Mouse (Mus musculus): Measurements from ENCODE around the gene Slc8a2. TPM values are rescaled to one million over a fixed set of nuclear protein-coding genes. Genes with fewer than 3 reads are reported as not detected.

Gene Slc8a2
- total RNA-seq, 1 experiment = 3.1 TPM

DNA sequence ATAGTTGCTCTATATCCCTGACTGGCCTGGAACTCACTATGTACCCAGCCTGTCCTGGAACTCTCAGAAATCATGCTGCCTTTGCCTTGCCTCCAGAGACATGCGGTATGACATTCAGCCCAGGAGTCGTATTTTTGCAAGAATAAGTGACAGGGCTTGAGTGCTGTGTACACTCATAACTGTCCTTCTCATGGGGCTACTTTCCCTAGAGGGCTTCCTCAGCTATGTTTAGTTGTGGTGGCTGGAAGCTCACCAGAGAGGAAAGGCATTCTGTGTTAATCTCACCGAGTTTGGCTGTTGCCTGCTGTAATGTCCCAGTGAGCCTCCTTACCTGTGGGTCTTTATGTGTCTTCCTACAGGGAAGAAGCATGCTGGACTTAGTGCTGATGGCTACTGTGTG, 35.0 kb upstream of the Slc8a2 start:
- H3K9me3 ChIP-seq (ENCODE audit: control insufficient read depth, insufficient read depth, low read depth, low read length) = no peaks in the 10 kb centered on the region
- in situ Hi-C loops (cut with MboI; ENCODE audit: low sequenced_read_pairs in 2 of 2, unreplicated experiment in 2 of 2) = no loop called here
- no peak for DNase-seq (ENCODE audit: low read depth, low spot score)
- no peaks in the 10 kb centered on the region for H3K36me3 ChIP-seq (ENCODE audit: control insufficient read depth, insufficient read depth, low read length, poor library complexity, severe bottlenecking)
- no peak overlapping the region for H3K27ac ChIP-seq (ENCODE audit: insufficient read depth, low read depth, low read length, poor library complexity, severe bottlenecking)
- H3K4me1 ChIP-seq (ENCODE audit: control insufficient read depth in 2 of 2, insufficient read depth in 2 of 2, low read length in 2 of 2, poor library complexity in 1 of 2) = peaks cover 3 to 5% of the 10 kb centered on the region in 2 experiments; a peak in 2 of 4 replicates
- TF ChIP-seq HCFC1 (IDR thresholded peaks at IDR 0.05; ENCODE audit: borderline replicate concordance, insufficient read depth, low read length) (no peak), MAFK (IDR thresholded peaks at IDR 0.05; ENCODE audit: insufficient read depth, low read depth, low read length) (no peak), ZC3H11A (IDR thresholded peaks at IDR 0.05; ENCODE audit: borderline replicate concordance, low read depth, low read length) (no peak), CHD2 (IDR thresholded peaks at IDR 0.05; ENCODE audit: low read depth, low read length) (no peak), ZNF384 (IDR thresholded peaks at IDR 0.05; ENCODE audit: low read depth, low read length) (no peak)
- H3K9ac ChIP-seq (ENCODE audit: insufficient read depth, low read depth, low read length, poor library complexity, severe bottlenecking) = no peak overlapping the region
- no peak overlapping the region for H3K4me3 ChIP-seq (ENCODE audit: insufficient read depth in 1 of 2, low read depth in 1 of 2, low read length in 2 of 2, poor library complexity in 1 of 2, severe bottlenecking in 1 of 2)

DNA sequence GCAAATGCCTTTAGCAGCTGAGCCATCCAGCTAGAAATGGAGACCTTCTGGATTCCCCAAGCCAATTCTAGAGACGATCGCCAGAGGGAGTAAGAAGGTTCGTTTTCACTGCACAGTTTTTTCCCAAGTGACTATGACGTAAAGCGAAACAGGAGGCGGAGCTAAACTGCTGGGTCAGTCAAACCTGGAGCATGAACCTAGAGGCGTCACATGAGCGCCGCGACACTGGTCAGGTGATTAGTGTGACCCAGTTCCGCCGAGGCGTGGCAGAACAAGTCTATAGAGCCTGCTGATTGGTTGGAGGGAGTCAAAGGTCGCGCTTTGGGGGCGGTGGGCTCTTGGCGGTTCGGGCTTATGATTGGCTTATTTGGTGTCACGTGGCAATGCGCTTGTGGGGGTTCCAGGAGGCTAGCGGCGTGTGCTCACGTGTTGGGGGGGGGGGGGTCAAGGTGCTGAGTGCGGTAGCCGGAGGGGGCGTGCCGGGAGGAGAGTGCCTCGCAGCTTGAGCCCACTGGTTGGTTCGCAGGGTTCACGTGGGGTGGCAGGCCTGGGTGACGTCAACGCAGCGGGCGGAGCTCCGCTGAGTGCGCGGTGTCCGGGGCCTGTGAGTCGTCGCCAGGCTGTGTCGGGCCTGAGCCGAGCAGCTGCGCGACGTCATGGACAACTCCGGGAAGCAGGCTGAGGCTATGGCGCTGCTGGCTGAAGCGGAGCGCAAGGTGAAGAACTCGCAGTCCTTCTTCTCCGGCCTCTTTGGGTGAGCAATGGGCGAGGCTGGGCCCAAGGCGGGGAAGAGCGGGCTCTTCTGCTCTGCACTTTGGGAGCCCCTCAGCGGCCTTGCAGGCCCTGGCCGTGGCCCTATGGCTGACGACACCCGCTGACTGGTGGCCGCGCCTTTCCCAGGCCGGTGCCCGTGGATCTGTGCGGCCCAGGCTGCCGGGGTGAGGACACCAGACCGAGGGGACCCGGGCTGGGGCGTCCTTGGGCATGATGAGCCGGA, 31.3 kb upstream of the Slc8a2 start, which contains the start of gene Napa:
TSS of gene Napa (plus strand) at position 438 of the 997 bp plus-strand sequence.
- Histone ChIP-seq H3K9ac (ENCODE audit: insufficient read depth, low read depth, low read length, poor library complexity, severe bottlenecking) (peak within 1 kb of the TSS; percentile 79), H3K9me3 (ENCODE audit: control insufficient read depth, insufficient read depth, low read depth, low read length) (no peaks in the 10 kb centered on the region), H3K27ac (ENCODE audit: insufficient read depth, low read depth, low read length, poor library complexity, severe bottlenecking) (peak within 1 kb of the TSS; percentile 46; the same call in 1 of the 2 replicates), H3K4me1 (ENCODE audit: control insufficient read depth in 2 of 2, insufficient read depth in 2 of 2, low read length in 2 of 2, poor library complexity in 1 of 2) (peaks cover 5 to 8% of the 10 kb centered on the region in 2 experiments; a peak in 2 of 4 replicates), H3K4me3 (ENCODE audit: insufficient read depth in 1 of 2, low read depth in 1 of 2, low read length in 2 of 2, poor library complexity in 1 of 2, severe bottlenecking in 1 of 2) (peak within 1 kb of the TSS; percentile 73 to 88), H3K36me3 (ENCODE audit: control insufficient read depth, insufficient read depth, low read length, poor library complexity, severe bottlenecking) (peaks cover 21% of the 10 kb centered on the region; the same call in 1 of the 2 replicates)
- in situ Hi-C loops (cut with MboI; ENCODE audit: low sequenced_read_pairs in 2 of 2, unreplicated experiment in 2 of 2) = no loop called here
- DNase-seq (ENCODE audit: low read depth, low spot score) = peak; percentile 100
- TF ChIP-seq MAFK (IDR thresholded peaks at IDR 0.05; ENCODE audit: insufficient read depth, low read depth, low read length) (peak; percentile 75), CHD2 (IDR thresholded peaks at IDR 0.05; ENCODE audit: low read depth, low read length) (no peak), ZC3H11A (IDR thresholded peaks at IDR 0.05; ENCODE audit: borderline replicate concordance, low read depth, low read length) (no peak), ZNF384 (IDR thresholded peaks at IDR 0.05; ENCODE audit: low read depth, low read length) (peak; percentile 77), HCFC1 (IDR thresholded peaks at IDR 0.05; ENCODE audit: borderline replicate concordance, insufficient read depth, low read length) (peak; percentile 64)

DNA sequence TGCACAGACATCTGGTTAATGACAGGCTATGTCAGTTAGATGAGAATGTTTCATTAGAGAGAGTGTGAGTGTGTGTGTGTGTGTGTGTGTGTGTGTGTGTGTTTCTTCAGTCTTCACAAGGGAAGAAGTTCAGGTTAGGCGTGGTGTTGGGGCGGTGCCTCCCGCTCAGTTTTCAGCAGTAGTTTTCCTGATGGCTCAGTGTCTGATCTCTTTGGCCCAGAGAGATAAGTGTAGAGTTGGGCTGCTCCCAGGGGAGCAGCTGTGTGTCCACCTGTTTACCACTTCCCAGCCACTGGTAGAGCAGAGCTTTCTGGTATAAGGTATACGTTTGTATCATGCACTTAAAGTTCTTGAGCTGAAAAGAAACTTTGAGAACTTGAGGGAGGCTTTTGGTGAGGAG, 29.7 kb upstream of the Slc8a2 start:
- Histone ChIP-seq H3K9ac (ENCODE audit: insufficient read depth, low read depth, low read length, poor library complexity, severe bottlenecking) (no peak overlapping the region), H3K4me3 (ENCODE audit: insufficient read depth in 1 of 2, low read depth in 1 of 2, low read length in 2 of 2, poor library complexity in 1 of 2, severe bottlenecking in 1 of 2) (peak overlapping the region in 1 of 2 experiments; percentile 88; a peak in 1 of 4 replicates), H3K9me3 (ENCODE audit: control insufficient read depth, insufficient read depth, low read depth, low read length) (no peaks in the 10 kb centered on the region), H3K4me1 (ENCODE audit: control insufficient read depth in 2 of 2, insufficient read depth in 2 of 2, low read length in 2 of 2, poor library complexity in 1 of 2) (peaks cover 5 to 8% of the 10 kb centered on the region in 2 experiments; a peak in 2 of 4 replicates), H3K36me3 (ENCODE audit: control insufficient read depth, insufficient read depth, low read length, poor library complexity, severe bottlenecking) (peaks cover 30% of the 10 kb centered on the region), H3K27ac (ENCODE audit: insufficient read depth, low read depth, low read length, poor library complexity, severe bottlenecking) (no peak overlapping the region)
- no peak for TF ChIP-seq ZC3H11A (IDR thresholded peaks at IDR 0.05; ENCODE audit: borderline replicate concordance, low read depth, low read length)
- TF ChIP-seq ZNF384 (IDR thresholded peaks at IDR 0.05; ENCODE audit: low read depth, low read length) = no peak
- TF ChIP-seq MAFK (IDR thresholded peaks at IDR 0.05; ENCODE audit: insufficient read depth, low read depth, low read length) = no peak
- no peak for TF ChIP-seq HCFC1 (IDR thresholded peaks at IDR 0.05; ENCODE audit: borderline replicate concordance, insufficient read depth, low read length)
- no peak for TF ChIP-seq CHD2 (IDR thresholded peaks at IDR 0.05; ENCODE audit: low read depth, low read length)
- DNase-seq (ENCODE audit: low read depth, low spot score) = no peak
- in situ Hi-C loops (cut with MboI; ENCODE audit: low sequenced_read_pairs in 2 of 2, unreplicated experiment in 2 of 2) = no loop called here

DNA sequence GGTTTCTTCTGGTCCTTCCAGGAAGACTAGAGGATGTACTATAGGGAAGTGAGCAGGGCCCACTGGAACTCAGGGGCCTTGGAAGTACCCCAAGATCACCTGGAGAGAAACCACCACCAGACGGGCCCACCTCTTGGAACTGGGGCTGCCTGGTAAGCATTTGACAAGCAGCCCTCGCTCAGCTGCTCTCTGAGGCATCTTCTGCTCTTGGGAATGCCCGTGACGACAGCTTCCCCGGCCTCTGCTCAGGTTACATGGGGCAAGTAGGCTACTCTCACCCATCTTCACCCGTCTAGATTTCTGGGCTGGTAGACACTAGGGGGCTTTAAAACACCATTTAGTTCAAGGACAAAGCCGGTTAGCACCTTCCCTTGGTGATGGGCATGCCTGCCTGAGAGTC, 28.5 kb upstream of the Slc8a2 start:
- Histone ChIP-seq H3K27ac (ENCODE audit: insufficient read depth, low read depth, low read length, poor library complexity, severe bottlenecking) (no peak overlapping the region), H3K4me3 (ENCODE audit: insufficient read depth in 1 of 2, low read depth in 1 of 2, low read length in 2 of 2, poor library complexity in 1 of 2, severe bottlenecking in 1 of 2) (no peak overlapping the region), H3K4me1 (ENCODE audit: control insufficient read depth in 2 of 2, insufficient read depth in 2 of 2, low read length in 2 of 2, poor library complexity in 1 of 2) (peaks cover 5 to 8% of the 10 kb centered on the region in 2 experiments; a peak in 2 of 4 replicates), H3K9ac (ENCODE audit: insufficient read depth, low read depth, low read length, poor library complexity, severe bottlenecking) (no peak overlapping the region), H3K9me3 (ENCODE audit: control insufficient read depth, insufficient read depth, low read depth, low read length) (no peaks in the 10 kb centered on the region), H3K36me3 (ENCODE audit: control insufficient read depth, insufficient read depth, low read length, poor library complexity, severe bottlenecking) (peaks cover 34% of the 10 kb centered on the region)
- in situ Hi-C loops (cut with MboI; ENCODE audit: low sequenced_read_pairs in 2 of 2, unreplicated experiment in 2 of 2) = no loop called here
- TF ChIP-seq ZNF384 (IDR thresholded peaks at IDR 0.05; ENCODE audit: low read depth, low read length) = no peak
- no peak for TF ChIP-seq ZC3H11A (IDR thresholded peaks at IDR 0.05; ENCODE audit: borderline replicate concordance, low read depth, low read length)
- no peak for TF ChIP-seq CHD2 (IDR thresholded peaks at IDR 0.05; ENCODE audit: low read depth, low read length)
- no peak for TF ChIP-seq MAFK (IDR thresholded peaks at IDR 0.05; ENCODE audit: insufficient read depth, low read depth, low read length)
- TF ChIP-seq HCFC1 (IDR thresholded peaks at IDR 0.05; ENCODE audit: borderline replicate concordance, insufficient read depth, low read length) = no peak
- DNase-seq (ENCODE audit: low read depth, low spot score) = no peak
